Mouse (Mus musculus): ENCODE measurements around the gene Mtif3.

DNA sequence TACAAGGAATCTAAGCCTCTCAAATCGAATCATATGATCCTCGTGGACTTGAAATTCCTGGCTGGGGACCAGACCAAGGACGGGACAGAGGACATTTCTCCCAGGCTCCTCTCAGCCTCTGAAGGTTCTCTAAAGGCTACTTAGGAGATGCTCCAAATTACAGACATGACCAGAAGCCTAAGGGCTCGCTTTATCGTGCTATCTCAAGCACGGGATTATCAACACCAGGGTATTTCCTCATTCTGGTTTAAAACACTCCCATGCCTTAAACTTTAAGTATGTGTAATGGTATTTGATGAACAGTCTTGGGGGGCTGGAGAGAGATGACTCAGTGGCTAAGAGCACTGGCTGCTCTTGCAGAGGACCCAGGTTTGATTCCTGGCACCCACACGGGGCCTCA, 32.2 kb downstream of the Mtif3 start:
- TF ChIP-seq HCFC1 (IDR thresholded peaks at IDR 0.05; ENCODE audit: borderline replicate concordance, insufficient read depth, low read length) (no peak), ZNF384 (IDR thresholded peaks at IDR 0.05; ENCODE audit: low read depth, low read length) (no peak), MAFK (IDR thresholded peaks at IDR 0.05; ENCODE audit: insufficient read depth, low read depth, low read length) (no peak), CHD2 (IDR thresholded peaks at IDR 0.05; ENCODE audit: low read depth, low read length) (no peak), ZC3H11A (IDR thresholded peaks at IDR 0.05; ENCODE audit: borderline replicate concordance, low read depth, low read length) (no peak)

Data from ES-E14 (cell line).